Mouse (Mus musculus): ENCODE data around the gene Znhit6.

DNA sequence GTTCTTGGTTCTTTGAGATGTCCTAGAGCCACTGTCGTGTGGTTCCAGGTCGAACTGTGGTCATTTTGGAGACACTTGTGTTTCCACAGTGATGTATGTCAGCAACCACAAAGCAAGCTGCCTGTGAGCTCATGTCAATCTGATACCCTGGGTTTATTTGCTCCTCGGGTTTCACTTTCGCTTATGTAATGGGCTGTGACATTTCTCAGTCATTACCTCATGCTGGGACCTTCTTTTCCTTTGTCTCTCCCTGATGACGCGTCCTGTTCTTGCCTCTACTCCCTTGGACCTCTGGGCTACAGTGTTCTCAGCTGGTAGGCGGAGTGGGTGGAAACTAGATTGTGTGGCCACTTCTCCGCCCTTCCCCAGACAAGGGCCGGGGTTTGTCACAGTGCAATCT, 42.3 kb downstream of the Znhit6 start:
- TF ChIP-seq CTCF (IDR thresholded peaks at IDR 0.05; ENCODE audit: low read depth, low read length) (no peak), POLR2A (IDR thresholded peaks at IDR 0.05; ENCODE audit: insufficient read depth, low read length) (no peak), EP300 (IDR thresholded peaks at IDR 0.05; ENCODE audit: insufficient read depth, low read depth, low read length) (no peak)
